Mouse (Mus musculus) spleen, adult 2 months (tissue): ENCODE data around the gene Hnrnph3.

ENCODE experiments used
- CTCF ChIP-seq: fragments of 200-500 bp; IDR thresholded peaks from 2 replicates; pipeline ENCODE4 v1.5.1; 2011; ENCODE audit warnings: mild to moderate bottlenecking, inconsistent platforms; ENCODE audit not compliant: insufficient read depth, insufficient read length, insufficient replicate concordance; ENCODE audit errors: extremely low read depth
- POLR2A ChIP-seq: fragments of 200-500 bp; IDR thresholded peaks from 2 replicates; pipeline ENCODE4 v1.6.1; 2011; ENCODE audit warnings: low read depth, low read length, inconsistent platforms

GRCm38 (mm10) chr10:63039867-63040628 lies 16.0 kb upstream of the Hnrnph3 start:
- TF ChIP-seq CTCF = no peak
- no peak for TF ChIP-seq POLR2A
